Mouse (Mus musculus) embryonic facial prominence, embryonic 11.5 days (tissue): ENCODE measurements around the gene Rasip1. TPM values are rescaled to one million over a fixed set of nuclear protein-coding genes. Genes with fewer than 3 reads are reported as not detected.
A peak's percentile ranks its signal among the peaks of the same experiment; 100 is the strongest.
"Not testable (repeated sequence)": the region's sequence is repeated elsewhere in the genome, so short reads cannot be mapped to it uniquely, and the experiment has no call there.

Source experiments
- ATAC-seq: fragments of 200-750 bp; cut with Nextera tagmentation; replicated peaks from 2 replicates; pipeline ENCODE4 v1.8.0; 2017; ENCODE audit warnings: low read depth; ENCODE audit not compliant: insufficient number of reproducible peaks, low FRiP score, low TSS enrichment
- DNase-seq: peaks from one replicate; pipeline ENCODE4 v3.0.0-alpha.2; 2015; ENCODE audit warnings: low spot score
- H3K27ac ChIP-seq: fragments of 300-500 bp; sonication (generic); replicated peaks from 2 replicates; pipeline ENCODE4 v1.5.1; 2014; ENCODE audit warnings: mild to moderate bottlenecking, low read depth, low read length, control low read depth
- H3K27me3 ChIP-seq: fragments of 300-500 bp; sonication (generic); 2 replicates; pipeline ENCODE4 v1.6.1; 2014; ENCODE audit warnings: mild to moderate bottlenecking, low read length, moderate library complexity, mixed read lengths; ENCODE audit not compliant: control insufficient read depth, insufficient read depth
- H3K36me3 ChIP-seq: fragments of 300-500 bp; sonication (generic); replicated peaks from 2 replicates; pipeline ENCODE4 v1.6.1; 2014; ENCODE audit warnings: low read depth, mild to moderate bottlenecking, low read length, moderate library complexity, mixed read lengths; ENCODE audit not compliant: control insufficient read depth, insufficient read depth
- H3K4me1 ChIP-seq: fragments of 300-500 bp; sonication (generic); 2 replicates; pipeline ENCODE4 v1.6.1; 2014; ENCODE audit warnings: low read length, mixed read lengths; ENCODE audit not compliant: control insufficient read depth, insufficient read depth
- H3K4me2 ChIP-seq: fragments of 300-500 bp; sonication (generic); 2 replicates; pipeline ENCODE4 v1.6.1; 2014; ENCODE audit warnings: low read depth, mild to moderate bottlenecking, control low read depth, low read length, moderate library complexity
- H3K4me3 ChIP-seq: fragments of 300-500 bp; sonication (generic); 2 replicates; pipeline ENCODE4 v1.5.1; 2014; ENCODE audit warnings: low read depth, low read length, control low read depth
- H3K9ac ChIP-seq: fragments of 300-500 bp; sonication (generic); replicated peaks from 2 replicates; pipeline ENCODE4 v1.6.1; 2014; ENCODE audit warnings: mild to moderate bottlenecking, control low read depth, low read length
- H3K9me3 ChIP-seq: fragments of 300-500 bp; sonication (generic); replicated peaks from 2 replicates; pipeline ENCODE4 v1.6.1; 2016; ENCODE audit warnings: mild to moderate bottlenecking, low read length, inconsistent platforms, mixed read lengths; ENCODE audit not compliant: control insufficient read depth
- WGBS: fragments of 180-500 bp; shearing (Covaris S2); extraction: QIAGEN DNeasy Blood & Tissue Kit; methylation state at CpG from one replicate; pipeline ENCODE4 v1.1.7; 2014; 5-methylcytosine and 5-hydroxymethylcytosine counted together
- polyA plus RNA-seq: library from polyadenylated mRNA; unstranded; fragments of >200 nt; fragmentation: Nextera tagmentation; extraction: Ambion mirVana; gene quantifications from 2 replicates; pipeline ENCODE4 v1.2.1, GENCODE M21; 2014

Gene Rasip1
- polyA plus RNA-seq, 1 experiment from 2014 or later: 5.7 TPM

DNA sequence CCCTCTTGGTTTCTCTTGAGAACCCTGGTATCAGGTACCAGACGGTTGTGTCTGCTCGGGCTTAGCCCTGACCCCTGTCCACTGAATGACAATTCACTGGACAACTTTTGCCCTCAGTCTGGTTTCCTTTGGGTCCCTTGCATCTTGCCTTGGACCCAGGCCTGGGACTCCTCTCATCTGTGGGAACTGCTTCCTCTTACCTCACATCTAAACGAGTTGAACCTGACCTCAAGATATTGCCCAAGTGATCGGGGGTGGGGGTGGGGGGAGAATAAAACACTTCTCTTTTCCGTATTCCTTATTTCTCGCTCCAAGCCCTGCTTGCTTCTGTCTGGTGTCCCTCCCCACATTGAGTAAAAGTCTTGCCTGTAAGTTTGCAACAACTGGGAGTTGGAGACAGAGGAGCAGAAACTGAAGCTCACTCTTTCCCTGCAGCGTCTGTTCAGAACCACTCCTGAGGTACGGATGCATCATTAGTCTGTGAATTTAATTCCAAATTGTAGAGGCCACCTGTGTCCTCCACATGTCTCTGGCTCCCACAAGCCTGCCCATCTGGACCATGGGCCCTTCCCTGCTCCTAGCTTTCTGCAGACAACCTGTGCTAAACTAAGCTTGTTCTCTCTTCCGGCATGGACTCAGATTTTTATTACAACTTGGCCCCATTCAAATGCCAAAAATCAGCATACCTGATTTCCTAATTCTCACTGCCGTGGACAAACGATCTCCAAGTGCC lies 33.6 kb downstream of the Rasip1 start:
- H3K4me1 ChIP-seq: no peaks in the 10 kb centered on the region
- H3K36me3 ChIP-seq: no peaks in the 10 kb centered on the region
- 84% methylated on average over 11 of the region's 11 CpGs for WGBS
- H3K27me3 ChIP-seq: no peaks in the 10 kb centered on the region
- ATAC-seq (no peak), DNase-seq (no peak)
- H3K27ac ChIP-seq: no peak overlapping the region
- H3K4me3 ChIP-seq: no peak overlapping the region
- no peaks in the 10 kb centered on the region for H3K9me3 ChIP-seq
- H3K9ac ChIP-seq: no peak overlapping the region
- H3K4me2 ChIP-seq: no peak overlapping the region

DNA sequence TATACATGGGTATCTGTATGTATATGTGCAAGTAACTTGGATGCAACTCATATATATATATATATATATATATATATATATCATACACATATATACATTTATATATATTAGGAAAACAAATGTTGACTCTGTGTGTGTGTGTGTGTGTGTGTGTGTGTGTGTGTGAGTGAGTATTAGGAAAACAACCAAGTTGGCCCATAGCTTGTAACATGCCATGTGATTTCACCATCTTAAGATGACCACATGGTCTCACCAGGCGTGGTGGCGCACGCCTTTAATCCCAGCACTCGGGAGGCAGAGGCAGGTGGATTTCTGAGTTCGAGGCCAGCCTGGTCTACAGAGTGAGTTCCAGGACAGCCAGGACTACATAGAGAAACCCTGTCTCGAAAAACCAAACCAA lies 34.4 kb downstream of the Rasip1 start:
- not testable (repeated sequence) for H3K4me1 ChIP-seq, H3K27ac ChIP-seq, H3K4me2 ChIP-seq, H3K4me3 ChIP-seq, H3K36me3 ChIP-seq, ATAC-seq, H3K27me3 ChIP-seq, DNase-seq, H3K9ac ChIP-seq, H3K9me3 ChIP-seq
- WGBS: 90% methylated on average over 6 of the region's 6 CpGs

DNA sequence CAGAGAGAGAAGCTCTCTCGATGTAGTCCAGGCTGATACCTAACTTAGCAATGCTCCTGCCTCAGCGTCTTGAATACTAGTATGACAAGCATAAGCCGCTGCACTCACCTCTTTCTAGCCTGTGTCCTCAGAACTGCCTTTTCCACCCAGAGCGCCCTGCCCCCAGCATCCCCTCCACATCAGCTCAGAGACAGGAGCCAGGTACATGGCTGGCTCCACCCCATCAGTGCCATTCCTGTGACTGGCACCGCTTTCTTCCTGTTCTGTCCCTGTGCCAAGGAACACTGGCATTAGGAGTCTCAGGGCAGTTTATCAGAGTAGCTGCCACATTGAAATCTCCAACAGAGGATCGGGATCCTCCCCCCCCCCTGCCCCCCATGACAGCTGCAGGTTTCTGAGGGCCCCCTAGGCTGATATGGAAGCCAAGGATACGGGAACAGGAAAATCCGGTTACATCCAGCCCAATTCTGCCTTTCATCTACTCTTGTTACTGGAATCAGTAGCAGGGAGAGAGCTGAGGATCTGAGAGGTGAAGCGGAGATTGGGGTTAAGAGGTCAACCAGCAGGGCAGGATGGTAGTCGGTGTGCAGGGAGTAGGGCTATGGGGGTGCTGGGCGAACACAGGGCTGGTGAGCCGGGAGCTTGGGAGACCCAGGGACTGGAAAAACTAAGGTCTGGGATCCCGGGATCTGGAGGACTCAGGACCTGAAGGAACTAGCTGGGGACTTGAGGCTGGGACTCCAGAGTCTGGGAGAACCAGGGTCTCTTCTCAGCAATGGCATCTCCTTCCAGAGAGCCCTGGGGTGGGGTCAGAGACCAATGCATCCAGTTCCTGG lies 38.2 kb downstream of the Rasip1 start:
- H3K27ac ChIP-seq: no peak overlapping the region
- peak; percentile 25 for DNase-seq
- no peak overlapping the region for H3K4me2 ChIP-seq
- ATAC-seq: no peak
- no peak overlapping the region for H3K4me3 ChIP-seq
- WGBS: 50% methylated on average over 13 of the region's 13 CpGs
- H3K36me3 ChIP-seq: no peaks in the 10 kb centered on the region
- no peak overlapping the region for H3K9ac ChIP-seq
- no peaks in the 10 kb centered on the region for H3K4me1 ChIP-seq
- no peaks in the 10 kb centered on the region for H3K27me3 ChIP-seq
- H3K9me3 ChIP-seq: no peaks in the 10 kb centered on the region

DNA sequence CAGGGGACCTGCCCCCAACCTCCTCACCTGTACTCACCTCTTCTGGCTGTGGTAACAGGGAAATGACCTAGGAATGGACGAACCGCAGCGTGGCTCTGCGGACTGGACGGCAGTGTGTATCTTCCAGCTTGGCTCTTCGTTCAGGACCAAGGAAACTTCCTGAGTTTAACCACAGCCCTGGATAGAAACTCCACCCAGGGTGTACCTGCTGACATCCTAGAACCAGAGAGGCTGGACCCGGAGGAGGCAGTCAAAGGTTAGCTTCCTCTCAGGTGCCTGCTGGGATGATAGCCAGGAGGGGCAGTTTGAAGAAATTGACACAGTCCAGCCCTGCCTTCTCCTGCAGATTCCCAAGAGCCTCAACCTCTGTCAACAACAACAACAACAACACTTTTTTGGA lies 38.9 kb downstream of the Rasip1 start, which contains the start of gene Fut2:
Fut2 (minus strand) TSS at position 234 of the 400 bp plus-strand sequence.
- Histone ChIP-seq H3K4me3 (no peak within 1 kb of the TSS), H3K27ac (no peak within 1 kb of the TSS), H3K36me3 (no peaks in the 10 kb centered on the region), H3K9me3 (no peaks in the 10 kb centered on the region), H3K4me1 (no peaks in the 10 kb centered on the region), H3K9ac (no peak within 1 kb of the TSS), H3K27me3 (no peaks in the 10 kb centered on the region), H3K4me2 (no peak within 1 kb of the TSS)
- DNase-seq (no peak), ATAC-seq (no peak)
- 83% methylated on average over 7 of the region's 7 CpGs for WGBS

DNA sequence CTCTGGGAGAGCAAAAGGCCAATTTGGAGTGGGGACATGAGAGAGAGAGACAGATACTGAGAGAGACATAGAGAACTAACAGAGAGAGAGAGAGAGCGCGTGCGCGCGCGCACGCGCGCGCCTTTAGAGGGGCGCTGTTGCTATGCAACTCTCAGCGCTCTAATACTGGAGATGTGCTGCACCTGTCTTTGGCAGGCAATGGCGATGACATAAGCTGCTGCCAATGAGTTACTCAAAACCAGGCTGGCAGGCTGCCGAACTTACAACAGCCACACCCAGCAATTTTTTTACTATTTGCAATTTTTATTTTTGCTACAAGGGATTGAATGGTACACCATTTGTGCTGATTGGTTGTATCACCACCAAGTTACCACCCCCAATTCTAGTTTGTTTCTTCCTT lies 40.5 kb downstream of the Rasip1 start:
- Histone ChIP-seq H3K36me3 (no peaks in the 10 kb centered on the region), H3K4me3 (no peak overlapping the region), H3K9me3 (no peaks in the 10 kb centered on the region), H3K27ac (no peak overlapping the region), H3K27me3 (no peaks in the 10 kb centered on the region), H3K4me1 (no peaks in the 10 kb centered on the region), H3K9ac (no peak overlapping the region), H3K4me2 (no peak overlapping the region)
- ATAC-seq: no peak
- WGBS: 75% methylated on average over 14 of the region's 14 CpGs
- no peak for DNase-seq

DNA sequence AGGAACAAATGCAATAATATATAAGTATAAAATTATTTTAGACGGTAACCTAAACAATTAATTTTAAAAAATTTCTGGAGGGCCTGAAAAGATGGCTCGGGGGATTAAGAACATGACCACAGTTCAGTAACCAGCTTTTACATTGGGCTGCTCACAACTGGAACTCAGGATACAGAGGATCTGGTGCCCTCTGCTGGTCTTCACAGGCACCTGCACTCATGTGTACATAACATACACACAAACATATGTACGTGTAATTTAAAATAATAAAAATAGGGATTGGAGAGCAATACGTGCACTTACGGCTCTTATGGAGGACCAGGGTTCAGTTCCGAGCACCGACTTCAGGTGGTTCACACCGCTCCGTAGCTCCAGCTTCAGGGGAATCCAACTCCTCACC lies 41.6 kb downstream of the Rasip1 start:
- Histone ChIP-seq H3K4me2 (no peak overlapping the region), H3K4me3 (no peak overlapping the region), H3K9me3 (no peaks in the 10 kb centered on the region), H3K4me1 (no peaks in the 10 kb centered on the region), H3K27me3 (no peaks in the 10 kb centered on the region), H3K36me3 (no peaks in the 10 kb centered on the region), H3K9ac (no peak overlapping the region), H3K27ac (no peak overlapping the region)
- DNase-seq: peak; percentile 14
- 95% methylated on average over 9 of the region's 9 CpGs for WGBS
- no peak for ATAC-seq

DNA sequence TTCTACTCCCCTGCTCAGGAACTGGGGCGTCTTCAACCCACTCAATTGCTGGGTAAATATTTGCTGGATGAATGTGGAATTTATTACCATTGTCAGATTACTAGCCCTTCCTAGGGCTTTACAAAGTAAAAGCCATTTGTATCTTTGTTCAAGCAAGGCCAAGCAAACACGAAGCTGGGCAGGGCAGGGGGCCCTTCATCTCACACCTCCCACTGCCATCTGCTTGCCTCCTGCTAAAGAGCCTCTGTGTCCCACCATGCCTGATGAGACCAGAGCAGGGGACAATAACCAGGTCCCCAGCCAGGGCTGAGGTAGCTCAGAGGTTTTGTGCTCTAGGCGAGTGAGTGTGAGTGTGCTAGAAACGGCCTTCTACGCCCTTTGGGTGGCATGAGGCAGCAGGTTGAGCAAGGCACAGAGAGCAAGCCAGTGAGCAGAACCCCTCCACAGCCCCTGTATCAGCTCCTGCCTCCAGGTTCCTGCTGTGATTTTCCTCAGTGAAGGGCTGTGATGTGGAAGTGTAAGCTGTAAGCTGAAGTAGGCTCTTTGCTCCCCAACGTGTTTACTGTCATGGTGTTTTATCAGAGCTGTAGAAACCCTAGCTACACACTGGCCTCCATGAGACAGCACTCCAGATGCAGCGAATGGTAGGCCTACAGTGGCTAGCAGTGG lies 50.5 kb downstream of the Rasip1 start:
- DNase-seq: no peak
- Histone ChIP-seq H3K4me1 (no peaks in the 10 kb centered on the region), H3K4me2 (no peak overlapping the region), H3K4me3 (no peak overlapping the region), H3K9me3 (no peaks in the 10 kb centered on the region), H3K36me3 (no peaks in the 10 kb centered on the region), H3K27ac (no peak overlapping the region), H3K9ac (no peak overlapping the region), H3K27me3 (no peaks in the 10 kb centered on the region; the same call in 1 of the 2 replicates)
- no peak for ATAC-seq
- WGBS: 83% methylated on average over 7 of the region's 7 CpGs
